Mouse (Mus musculus) adrenal gland, adult 8-10 months (tissue): Measurements from ENCODE around the gene Ifit3. TPM values are rescaled to one million over a fixed set of nuclear protein-coding genes. Genes with fewer than 3 reads are reported as not detected.

ENCODE experiments used
- total RNA-seq, 4 experiments: library from RNA; stranded (reverse); gene quantifications; 2 replicates each; pipeline ENCODE4 v1.2.4; 2022

Ifit3 gene
- total RNA-seq, 4 experiments from 2014 or later, result 7.0 to 15.3 (median 9.9) TPM

Other genes starting within 250 kb of the Ifit3 start
- 1 to 10 TPM in 3 of 4 experiments, under 1 TPM in 1; 0.64 to 3.4 (median 1.8) TPM for gene Ch25h, start 108.4 kb upstream of the Ifit3 start, total RNA-seq
- gene Lipa, start 56.1 kb upstream of the Ifit3 start, total RNA-seq, result 100 to 1,000 TPM; 101 to 277 (median 170) TPM
- 1 to 10 TPM; 3.7 to 6.2 (median 4.7) TPM for gene Ifit2, start 32.8 kb upstream of the Ifit3 start, total RNA-seq
- 1 to 10 TPM in 2 of 4 experiments, under 1 TPM in 2; 0.98 to 1.2 (median 1.0) TPM for gene Ifit1bl1, start 18.4 kb downstream of the Ifit3 start, total RNA-seq
- 1 to 10 TPM; 2.6 to 7.4 (median 5.4) TPM for gene Ifit3b, start 24.4 kb downstream of the Ifit3 start, total RNA-seq
- under 1 TPM; 0.14 to 0.34 (median 0.25) TPM for gene Ifit1bl2, start 57.2 kb downstream of the Ifit3 start, total RNA-seq
- 1 to 10 TPM; 4.8 to 9.4 (median 6.0) TPM for gene Ifit1, start 57.3 kb downstream of the Ifit3 start, total RNA-seq
- gene Slc16a12, start 163.8 kb downstream of the Ifit3 start, total RNA-seq, result 1 to 10 TPM in 2 of 4 experiments, under 1 TPM in 2; 0.32 to 2.4 (median 0.88) TPM